Mouse (Mus musculus) frontal cortex, postnatal 36 days (tissue): ENCODE measurements around the gene Dnaja3.
"Not testable (repeated sequence)": the region's sequence is repeated elsewhere in the genome, so short reads cannot be mapped to it uniquely, and the experiment has no call there.

Source experiments
- DNase-seq, 2 experiments: peaks; one replicate each; pipeline ENCODE4 v3.0.0; 2022; ENCODE audit warnings: low spot score in 2 of 2

Gene Dnaja3

DNA sequence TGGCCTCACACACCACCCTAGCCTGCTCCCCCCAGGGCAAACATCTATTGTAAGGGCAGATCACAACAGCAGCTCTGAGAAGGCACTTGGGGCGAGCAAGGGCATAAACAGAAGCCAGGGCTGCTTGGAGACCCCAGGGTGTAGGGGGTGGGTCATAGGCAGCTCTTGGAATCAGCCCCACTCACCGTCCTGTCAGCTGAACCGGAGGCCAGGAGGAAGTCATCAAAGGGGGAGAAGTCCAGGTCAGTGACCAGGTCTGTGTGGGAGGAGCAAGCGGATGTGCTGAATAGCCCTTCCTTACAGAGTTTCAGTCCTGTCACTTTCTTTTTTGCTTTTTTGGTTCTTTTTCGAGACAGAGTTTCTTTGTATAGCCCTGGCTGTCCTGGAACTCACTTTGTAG lies 30.5 kb downstream of the Dnaja3 start:
- DNase-seq = no peak

DNA sequence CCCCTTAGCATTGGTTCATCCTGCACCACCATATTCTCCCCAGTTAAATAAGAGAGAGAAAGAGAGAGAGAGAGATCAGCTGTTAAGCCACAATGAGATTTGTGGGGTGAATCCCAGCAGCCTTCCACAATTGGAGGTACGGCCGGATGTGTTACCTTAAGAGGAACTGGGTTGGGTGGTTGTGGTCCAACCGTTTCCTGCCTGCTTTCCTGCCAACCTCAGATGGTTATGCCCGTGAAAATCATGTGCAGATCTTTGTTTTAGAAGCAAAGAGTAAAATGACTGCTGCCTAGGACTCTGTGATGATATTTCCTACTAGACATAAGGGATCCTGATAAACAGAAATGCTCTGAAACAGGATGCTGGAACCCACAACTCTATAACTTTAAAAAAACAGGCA lies 34.3 kb downstream of the Dnaja3 start:
- DNase-seq = no peak

DNA sequence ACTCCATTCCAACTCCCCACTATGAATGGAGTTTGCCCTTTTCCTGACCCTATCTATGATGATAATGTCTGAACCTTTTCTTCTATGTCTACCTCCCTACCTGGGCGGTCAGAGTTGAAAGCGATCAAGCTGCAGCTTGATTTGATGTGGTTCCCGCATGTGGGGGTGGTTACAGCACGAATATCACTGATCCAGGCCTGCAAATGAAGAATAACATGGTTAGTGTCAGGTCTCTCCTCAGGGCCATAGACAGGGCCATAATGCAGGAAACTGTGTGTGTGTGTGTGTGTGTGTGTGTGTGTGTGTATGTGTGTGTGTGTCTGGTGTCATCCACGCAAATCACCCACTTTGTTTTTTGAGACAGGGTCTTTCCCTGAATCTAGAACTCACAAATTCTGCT lies 37.0 kb downstream of the Dnaja3 start:
- DNase-seq = no peak

DNA sequence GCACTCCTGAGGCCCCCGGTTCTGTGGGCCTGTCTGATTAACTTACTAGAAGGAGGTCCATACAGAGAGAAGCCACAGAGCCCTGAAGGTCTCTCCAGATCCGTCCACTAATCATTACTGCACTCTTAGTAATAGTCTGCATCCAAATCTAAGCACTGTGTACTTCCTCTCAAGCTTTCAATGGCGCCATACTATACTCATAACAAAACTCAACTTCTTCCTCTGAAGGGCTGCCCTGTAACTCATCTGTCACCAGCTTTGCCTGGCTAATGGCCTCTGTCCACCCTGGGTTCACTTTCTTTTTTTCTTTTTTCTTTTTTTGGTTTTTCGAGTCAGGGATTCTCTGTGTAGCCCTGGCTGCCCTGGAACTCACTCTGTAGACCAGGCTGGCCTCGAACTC lies 38.3 kb downstream of the Dnaja3 start:
- DNase-seq = no peak

DNA sequence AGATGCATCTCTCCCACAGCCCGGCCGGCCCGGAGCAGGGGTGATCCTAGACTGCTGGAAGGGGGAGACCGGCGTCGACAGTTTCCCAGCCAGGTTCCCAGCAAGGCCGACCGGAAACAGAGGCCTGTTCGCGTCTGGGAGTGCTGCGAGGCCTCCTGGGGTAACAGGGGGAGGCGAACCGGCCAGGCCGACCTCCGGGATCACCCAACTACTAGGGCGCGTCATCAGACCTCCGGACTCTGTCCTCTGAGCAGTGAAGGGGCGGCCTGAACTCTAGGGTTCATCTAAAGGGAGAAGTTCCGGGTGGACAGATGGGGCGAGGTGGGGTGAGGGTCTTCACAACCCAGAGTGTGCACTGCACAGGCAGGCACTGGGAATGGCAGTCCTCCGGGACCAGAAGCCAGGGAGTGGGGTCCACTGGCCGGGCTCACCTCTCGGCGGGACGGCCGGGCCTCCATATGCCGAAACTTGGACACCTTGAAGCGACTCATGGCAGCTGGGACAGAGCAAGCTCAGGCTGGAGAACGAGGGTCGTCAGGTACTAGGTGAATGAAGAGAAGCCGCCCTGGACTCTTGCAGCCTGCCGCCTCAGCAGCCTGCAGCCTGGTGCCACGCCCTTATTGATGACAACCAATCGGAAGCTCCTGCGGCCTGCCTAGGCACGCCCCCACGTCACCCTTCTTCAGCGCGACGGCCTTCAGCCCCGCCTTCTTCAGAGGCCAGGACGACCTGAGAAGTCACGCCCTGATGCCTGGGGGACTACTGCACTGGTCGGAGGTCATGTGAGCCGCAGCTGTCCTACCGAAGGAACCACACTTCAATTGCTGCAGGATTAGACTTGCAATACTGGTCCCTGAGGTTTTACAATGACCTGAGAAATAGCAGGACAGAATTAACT lies 39.6 kb downstream of the Dnaja3 start, which contains the start of gene Coro7:
Gene Coro7, minus strand, starts transcription at position 657 of the 898 bp plus-strand sequence.
- peak; percentile 76 to 89 for DNase-seq

DNA sequence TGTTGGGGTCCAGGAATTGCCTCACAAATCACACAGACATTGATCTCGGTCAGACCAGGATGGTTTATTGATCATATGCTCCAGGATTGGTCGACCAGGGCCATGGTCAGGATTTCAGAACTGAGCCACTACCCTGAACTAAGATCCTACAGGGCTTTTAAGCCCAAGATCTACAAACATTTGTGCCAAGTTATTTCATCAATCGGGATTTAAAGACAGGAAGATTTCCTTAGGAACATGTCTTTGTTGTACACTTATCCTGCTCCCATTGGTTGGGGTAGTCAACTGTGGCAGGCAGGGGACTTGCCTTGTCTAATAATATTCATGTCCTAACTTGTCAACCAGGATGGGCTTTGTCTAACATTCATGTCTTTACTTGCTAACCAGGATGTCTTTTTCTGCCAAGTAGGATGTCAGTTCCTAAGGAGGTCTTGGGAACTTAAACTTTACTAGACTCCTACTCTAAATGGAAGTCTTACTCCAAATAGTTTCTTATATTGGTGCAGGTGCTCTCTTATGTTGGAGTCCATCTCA lies 41.2 kb downstream of the Dnaja3 start:
- not testable (repeated sequence) for DNase-seq

DNA sequence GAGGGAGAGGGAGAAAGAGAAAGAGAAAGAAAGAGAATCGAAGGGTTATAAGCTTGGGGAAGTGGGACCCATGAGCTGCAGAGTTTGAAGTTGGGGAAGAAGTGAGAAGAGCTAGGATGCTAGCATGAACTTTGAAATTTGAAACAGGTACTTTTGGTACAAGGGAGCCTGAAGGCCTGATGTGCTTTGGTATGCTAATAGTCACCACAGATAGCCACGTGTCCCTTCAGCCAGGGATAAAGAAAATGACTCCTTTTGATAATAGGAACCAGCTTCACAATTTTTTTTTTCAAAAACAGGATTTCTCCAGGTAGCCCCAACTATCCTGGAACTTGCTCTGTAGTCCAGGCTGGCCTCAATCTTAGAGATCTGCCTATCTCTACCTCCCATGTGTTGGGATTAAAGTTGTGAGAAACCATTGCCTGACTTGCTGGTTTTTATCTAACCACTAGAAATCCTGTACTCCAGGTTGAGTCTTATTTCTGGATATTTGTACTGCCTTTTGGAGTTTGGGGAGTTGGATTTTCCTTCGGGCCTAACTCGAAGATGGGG lies 42.9 kb downstream of the Dnaja3 start:
- no peak for DNase-seq

DNA sequence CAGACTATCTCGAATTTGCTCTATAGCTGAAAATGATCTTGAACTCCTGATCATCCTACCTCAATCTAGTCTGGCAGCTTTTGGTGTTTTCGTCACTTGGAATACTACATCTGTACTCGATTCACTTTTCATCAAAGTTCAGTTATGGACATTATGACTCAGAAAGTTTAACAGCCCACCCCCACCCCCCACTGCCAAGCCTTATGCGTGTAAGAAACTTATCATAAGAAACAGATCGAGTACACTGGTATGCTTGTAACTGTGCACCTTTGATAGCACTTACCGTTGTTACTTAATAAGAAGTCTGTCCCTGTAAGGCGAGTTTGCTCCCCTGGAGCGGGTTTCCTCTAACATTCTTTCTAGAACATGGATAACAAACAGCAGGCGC lies 43.4 kb downstream of the Dnaja3 start:
- DNase-seq = no peak

DNA sequence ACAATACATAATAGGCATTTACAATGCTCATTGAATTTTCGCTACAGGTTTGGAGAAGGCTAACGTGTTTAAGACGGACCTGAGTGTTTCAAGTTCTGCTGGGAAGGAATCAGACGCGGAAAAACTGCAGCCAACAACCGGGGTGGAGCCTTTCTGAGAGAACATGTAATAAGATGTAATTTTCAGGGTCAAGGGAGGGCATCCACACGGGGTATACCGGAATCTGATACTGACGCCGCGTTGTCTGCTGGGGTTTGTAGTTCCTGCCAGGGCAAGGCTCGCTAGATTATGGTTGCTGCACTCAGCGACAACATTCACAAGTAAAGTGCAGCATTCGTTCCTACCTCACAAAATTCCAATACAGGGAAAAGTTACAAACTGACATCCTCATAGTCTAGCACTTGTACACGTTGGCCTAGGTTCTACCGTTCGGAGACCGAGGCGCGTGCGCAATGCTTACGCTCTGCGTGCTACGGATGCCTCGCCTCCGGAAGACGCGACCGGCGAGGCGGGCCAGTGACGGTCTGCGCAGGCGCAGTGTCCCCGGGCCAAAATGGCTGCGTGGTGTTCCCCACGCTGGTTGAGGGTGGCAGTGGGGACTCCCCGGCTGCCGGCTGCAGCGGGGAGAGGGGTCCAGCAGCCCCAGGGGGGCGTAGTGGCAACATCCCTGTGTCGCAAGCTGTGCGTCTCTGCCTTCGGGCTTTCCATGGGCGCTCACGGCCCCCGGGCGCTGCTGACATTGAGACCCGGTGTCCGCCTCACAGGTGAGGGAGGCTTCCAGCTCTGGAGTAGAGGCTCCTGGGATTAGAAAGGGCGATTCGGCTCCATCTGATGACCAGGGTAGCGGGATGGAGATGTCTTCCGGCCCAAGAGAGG lies 44.0 kb downstream of the Dnaja3 start:
- DNase-seq = peak; percentile 97 to 99

DNA sequence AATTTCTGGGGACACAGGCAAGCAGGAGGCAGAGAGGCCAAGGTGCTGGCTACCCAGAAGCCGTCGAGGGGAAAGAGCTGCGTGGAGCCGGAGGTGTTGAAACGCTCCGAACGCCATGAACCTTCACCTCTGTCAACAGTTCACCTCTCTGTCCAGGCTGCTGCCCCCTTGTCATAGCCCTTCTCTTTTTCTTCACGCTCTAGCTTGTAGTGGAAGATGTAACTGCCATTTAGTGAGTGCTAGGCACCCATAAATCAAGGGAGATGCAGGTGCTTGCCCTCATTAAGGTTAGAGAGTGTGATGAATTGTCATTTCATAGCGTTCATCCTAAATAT lies 44.6 kb downstream of the Dnaja3 start:
- DNase-seq = no peak

DNA sequence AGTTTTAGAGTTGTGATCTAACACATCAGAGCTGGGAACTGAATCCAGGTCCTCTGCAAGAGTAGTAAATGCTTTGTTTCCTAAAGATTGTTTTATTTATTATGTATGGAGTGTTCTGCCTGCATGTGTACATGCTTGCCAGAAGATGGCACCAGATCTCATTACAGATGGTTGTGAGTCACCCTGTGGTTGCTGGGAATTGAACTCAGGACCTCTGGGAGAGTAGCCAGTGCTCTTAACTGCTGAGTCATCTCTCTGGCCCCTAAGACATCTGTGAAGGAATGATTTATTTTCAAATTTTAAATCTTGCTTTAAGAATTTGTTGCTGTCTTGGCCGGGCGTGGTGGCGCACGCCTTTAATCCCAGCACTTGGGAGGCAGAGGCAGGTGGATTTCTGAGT lies 49.6 kb downstream of the Dnaja3 start:
- not testable (repeated sequence) for DNase-seq

DNA sequence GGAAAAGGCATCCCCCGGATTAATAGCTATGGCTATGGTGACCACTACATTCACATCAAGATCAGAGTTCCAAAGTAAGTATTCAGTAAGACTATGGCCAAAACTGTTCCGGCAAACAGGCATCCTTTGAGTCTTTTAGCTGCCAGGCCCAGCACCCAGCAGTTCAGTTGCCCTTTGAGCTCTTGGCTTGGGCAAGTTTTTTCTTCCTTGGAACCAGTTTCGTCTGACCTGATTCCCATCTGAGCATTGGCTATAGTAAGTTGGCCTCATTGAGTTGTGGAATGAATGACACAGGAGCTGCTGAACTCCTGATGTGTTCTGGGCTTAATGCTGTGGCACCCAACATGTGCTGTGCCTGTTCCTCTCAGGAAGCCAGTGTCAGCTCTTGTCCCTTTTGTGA lies 61.4 kb downstream of the Dnaja3 start:
- DNase-seq = no peak

DNA sequence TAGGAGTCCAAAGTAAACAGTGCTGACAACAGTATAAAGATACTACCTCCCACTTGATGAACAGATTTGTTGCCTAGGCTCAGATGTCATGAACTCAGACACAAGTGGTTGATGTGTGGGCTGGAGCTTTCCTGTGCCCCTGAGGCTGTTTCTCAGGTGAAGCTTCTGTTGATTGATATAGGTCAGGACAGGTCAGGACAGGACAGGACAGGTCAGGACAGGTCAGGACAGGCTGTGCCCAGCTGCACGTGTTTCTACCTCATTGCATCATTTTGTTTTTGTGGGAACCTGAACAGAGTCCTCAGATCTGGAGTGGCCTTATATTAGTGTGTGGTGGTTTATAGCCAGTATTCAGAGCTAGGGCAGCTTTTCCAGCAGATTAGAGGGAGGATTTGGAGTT lies 62.9 kb downstream of the Dnaja3 start:
- DNase-seq = no peak

DNA sequence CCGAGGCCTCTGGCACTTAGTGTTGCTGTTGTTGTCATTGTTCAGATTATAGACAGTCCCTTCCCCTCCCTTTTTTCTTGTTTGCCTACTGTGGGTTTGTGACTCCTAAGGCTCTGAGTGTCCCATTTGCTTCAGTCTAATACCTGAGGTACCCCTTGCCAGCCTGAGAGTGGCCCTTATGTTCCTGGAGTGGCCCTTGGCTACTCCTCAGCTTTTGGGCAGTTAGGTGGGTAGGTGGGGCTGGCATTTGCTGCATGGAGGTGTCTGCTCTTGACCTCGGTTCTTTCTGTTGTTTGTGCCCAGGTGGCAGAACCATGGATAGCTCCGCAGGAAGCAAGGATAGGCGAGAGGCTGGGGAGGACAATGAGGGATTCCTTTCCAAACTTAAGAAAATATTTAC lies 65.8 kb downstream of the Dnaja3 start:
- no peak for DNase-seq

DNA sequence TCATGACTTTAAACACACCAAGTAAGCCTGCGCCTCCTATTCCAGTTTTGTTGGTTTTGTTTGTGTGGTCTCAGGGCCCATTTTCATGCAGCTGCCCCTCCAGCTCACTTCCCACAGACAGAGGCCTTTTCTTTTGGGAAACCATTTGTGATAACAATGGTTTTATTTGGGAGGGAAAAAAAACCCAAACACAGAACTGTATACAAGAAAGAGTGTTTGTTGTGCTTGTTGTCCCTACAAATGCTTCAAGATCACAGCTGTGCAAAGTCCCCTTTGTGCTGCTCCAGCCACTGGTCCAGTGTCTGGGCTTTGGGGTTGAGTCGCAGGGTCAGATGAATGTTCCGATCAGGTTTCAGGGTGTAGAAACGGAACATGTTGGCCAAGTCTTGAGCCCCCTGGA lies 71.4 kb downstream of the Dnaja3 start:
- DNase-seq = no peak

DNA sequence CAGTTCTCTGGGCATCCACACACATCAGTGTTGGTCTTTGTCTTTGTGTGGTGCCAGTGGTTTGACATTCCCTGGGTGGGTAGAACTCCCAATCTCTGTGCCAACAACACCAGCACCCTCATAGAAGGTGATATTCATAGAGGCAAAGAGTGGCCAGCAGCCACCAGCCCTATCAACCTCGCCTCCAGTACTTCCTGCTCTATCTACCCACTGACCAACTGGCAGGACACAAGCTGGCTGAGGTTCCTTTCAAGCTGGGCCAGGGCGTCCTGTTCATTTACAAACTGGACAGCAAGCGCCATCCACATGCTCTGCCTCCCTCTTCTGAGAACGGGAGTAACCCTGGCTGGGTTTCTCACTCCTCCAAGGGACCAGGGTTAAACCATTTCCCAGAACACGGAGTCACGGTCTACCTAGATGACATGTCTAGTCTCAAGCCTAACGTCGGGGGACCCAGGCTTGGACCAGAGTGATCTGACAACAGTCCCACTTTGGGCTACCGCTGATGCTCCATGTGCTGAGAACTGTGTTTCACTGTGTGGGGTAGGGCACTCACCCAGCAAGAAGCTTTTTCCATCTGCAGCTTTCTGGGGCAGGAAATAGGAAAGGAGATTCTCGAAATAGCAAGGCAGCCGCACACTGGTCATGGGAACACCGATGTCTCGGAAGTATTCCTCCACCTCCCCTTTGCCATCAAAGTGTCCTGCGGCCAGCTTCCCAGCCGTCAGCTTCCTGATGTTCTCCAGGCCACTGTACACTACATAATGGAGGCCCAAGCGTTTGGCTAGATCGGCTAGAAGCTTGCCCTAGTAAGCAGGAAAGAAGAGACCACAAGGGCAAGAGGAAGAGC lies 74.3 kb downstream of the Dnaja3 start:
- DNase-seq = no peak

DNA sequence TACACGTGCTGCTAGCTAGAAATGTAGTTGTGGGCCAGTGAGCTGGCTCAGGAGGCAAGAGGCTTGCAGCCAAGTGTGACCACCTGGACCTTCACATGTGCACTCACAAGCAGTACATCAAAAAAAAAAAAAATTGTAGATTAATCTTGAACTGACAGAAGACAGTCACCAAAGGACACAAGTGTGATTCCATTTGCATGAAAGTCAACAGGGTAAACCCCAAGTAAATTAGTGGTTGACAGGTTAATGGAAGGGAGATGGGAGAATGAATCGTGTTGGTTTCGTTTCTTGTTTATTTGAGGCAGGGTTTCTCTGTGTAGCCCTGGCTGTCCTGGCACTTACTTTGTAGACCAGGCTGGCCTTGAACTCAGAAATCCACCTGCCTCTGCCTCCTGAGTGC lies 78.1 kb downstream of the Dnaja3 start:
- DNase-seq = no peak

DNA sequence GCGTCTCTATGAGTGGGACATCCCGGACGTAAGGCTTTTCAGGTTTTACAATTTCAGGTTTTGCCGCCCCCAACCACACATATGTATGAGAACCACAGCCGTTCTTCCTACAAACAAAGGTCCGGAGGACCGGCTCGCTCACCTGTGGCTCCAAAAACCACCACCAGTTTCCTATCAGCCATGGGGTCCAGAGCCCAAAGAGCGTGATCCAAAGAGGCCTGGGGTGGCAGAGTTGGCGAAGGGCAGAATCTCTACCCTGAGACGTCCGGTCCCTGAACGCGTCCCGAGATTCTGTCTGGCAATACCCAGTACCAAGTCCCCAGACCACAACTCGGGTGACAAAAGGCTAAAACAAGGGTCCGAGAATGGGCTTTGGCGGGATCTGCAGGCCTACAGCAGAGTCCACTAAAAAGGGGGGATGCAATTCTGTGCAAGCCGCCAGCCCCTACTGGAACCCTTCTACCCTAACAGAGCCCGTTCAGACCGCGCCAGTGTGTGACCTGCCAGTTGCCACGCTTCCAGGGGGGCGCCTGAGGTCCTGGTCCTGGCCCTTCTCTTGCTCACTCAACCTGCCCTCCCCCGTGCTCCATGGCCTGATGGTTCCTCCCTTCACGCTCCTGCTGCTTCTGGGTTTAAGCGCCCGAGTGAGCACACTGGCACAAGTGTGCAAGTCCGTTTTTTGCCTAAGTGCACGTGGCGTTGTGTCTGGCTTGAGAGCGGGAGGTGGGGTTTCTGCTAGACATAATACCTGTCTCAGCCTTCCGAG lies 79.1 kb downstream of the Dnaja3 start, which contains the start of gene Nmral1:
Gene Nmral1, minus strand, starts transcription at position 604 of the 766 bp plus-strand sequence.
- DNase-seq = peak; percentile 54 to 60

DNA sequence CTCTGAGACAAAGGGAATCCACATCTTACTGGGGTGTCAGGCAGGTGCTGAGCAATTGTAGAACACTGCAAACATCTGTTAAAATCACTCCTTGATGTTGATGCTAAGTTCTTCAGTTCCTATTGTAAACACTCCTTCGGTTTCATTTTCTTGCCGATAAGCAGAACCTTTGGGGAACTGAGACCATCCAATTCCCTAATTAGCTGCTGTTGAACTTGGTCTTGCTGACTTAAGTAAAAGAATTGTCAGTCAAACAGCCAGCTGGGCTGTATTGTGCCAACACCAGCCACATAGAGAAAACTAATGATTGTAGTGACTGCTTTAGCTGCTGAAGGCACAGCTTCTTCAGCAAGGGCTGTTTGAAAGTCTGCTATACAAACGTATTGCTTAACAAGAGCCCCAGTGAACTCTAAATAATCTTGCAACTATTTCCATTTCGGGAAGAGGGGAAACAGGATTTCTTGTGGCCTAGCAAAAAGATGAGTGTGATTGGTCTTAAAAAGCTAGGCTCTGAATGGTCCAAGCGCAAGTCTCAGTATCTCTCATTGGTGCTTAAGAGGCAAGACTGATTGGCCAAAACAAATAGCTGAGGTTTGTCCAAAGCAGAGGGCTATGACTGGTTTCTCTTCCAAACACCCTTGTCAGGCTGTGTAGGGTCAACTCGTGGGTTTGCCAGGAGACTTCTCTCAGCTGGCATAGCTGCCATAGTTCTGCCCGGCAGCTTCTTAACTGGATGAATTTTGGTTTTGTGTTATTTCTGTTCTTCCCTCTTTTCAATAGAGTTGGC lies 82.5 kb downstream of the Dnaja3 start:
- no peak for DNase-seq

DNA sequence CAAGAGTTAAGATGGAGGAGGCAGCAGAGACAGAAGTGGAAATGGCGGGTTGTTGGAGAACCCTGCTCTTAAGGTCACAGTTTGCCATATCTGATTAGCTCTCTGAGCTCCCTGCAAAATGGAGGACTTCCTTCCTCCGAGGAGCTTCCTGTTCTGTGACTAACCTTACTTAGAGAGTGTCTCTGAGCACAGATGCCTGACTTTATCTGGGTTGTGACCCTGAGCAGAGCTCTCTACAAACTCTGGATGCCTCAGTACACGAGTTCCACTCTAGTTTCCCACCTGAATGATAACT lies 83.1 kb downstream of the Dnaja3 start:
- no peak for DNase-seq
